Comparison of ENCODE assay signal across 11 mouse cellular contexts in genomic region chr1:180357893-180358331, GRCm38 (mm10). TPM values are rescaled to one million over a fixed set of nuclear protein-coding genes. Genes with fewer than 3 reads are reported as not detected.
DNase-seq lines count a peak whose midpoint lies in the region; ATAC-seq and TF ChIP-seq lines count a peak whose summit lies in the region.
"Had no signal": no experiment of that assay in that cellular context is flagged by ENCODE, and none has a peak within 500 bp of the region (broad histone marks: within the 10 kb centered on the region; RNA-seq: fewer than 3 reads in every experiment).

No protein-coding gene starts in this region.

- no peak overlapping the region for H3K4me2 ChIP-seq in intestine, embryonic 15.5 days (replicated peaks)
- no peak overlapping the region for H3K4me2 ChIP-seq in intestine, postnatal 0 days (replicated peaks; ENCODE audit: low read depth)
- no peak overlapping the region for H3K4me2 ChIP-seq in stomach, postnatal 0 days (replicated peaks; ENCODE audit: low read depth)
- H3K4me2 ChIP-seq: lung, embryonic 15.5 days had no signal

- TF ChIP-seq CTCF in gastrocnemius, adult 2 months (IDR thresholded peaks at IDR 0.05): no peak
- no peak for TF ChIP-seq CTCF in intestine, postnatal 0 days (IDR thresholded peaks at IDR 0.05; ENCODE audit: low read depth)
- no peak for TF ChIP-seq CTCF in stomach, postnatal 0 days (IDR thresholded peaks at IDR 0.05; ENCODE audit: low read depth)

- no peak for TF ChIP-seq EP300 in stomach, postnatal 0 days (optimal IDR thresholded peaks at IDR 0.05)

- H3K4me3 ChIP-seq in gastrocnemius, adult 2 months: no peak overlapping the region
- no peak overlapping the region for H3K4me3 ChIP-seq in intestine, embryonic 15.5 days (replicated peaks)
- no peak overlapping the region for H3K4me3 ChIP-seq in intestine, postnatal 0 days (ENCODE audit: low read depth, low read length)
- H3K4me3 ChIP-seq in brown adipose tissue, adult 24 weeks (ENCODE audit: insufficient read depth, low read depth, low read length): no peak overlapping the region
- no peak overlapping the region for H3K4me3 ChIP-seq in stomach, postnatal 0 days (ENCODE audit: low read depth, low read length)
- H3K4me3 ChIP-seq: lung, embryonic 15.5 days had no signal

- H3K27me3 ChIP-seq in intestine, embryonic 15.5 days (replicated peaks): no peaks in the 10 kb centered on the region
- H3K27me3 ChIP-seq in intestine, postnatal 0 days (replicated peaks; ENCODE audit: control insufficient read depth, insufficient read depth, low read length): no peaks in the 10 kb centered on the region
- no peaks in the 10 kb centered on the region for H3K27me3 ChIP-seq in stomach, postnatal 0 days (ENCODE audit: control insufficient read depth, insufficient read depth, low read length)
- H3K27me3 ChIP-seq: lung, embryonic 15.5 days had no signal

- peaks cover 23% of the 10 kb centered on the region for H3K4me1 ChIP-seq in intestine, embryonic 15.5 days (replicated peaks)
- H3K4me1 ChIP-seq in intestine, postnatal 0 days (replicated peaks; ENCODE audit: control insufficient read depth, insufficient read depth, low read length): no peaks in the 10 kb centered on the region
- H3K4me1 ChIP-seq in brown adipose tissue, adult 24 weeks (ENCODE audit: control insufficient read depth, insufficient read depth, insufficient read length, low read length): peaks cover 63% of the 10 kb centered on the region
- 0 out of 2 replicates have a peak, but pooled peaks cover 2% of the 10 kb centered on the region for H3K4me1 ChIP-seq in stomach, postnatal 0 days (replicated peaks; ENCODE audit: control insufficient read depth, insufficient read depth)

- intact Hi-C loops in gastrocnemius, adult 2 months (cut with DNase I): no loop called here
- intact Hi-C loops in gastrocnemius, postnatal 14 days (cut with DNase I; ENCODE audit: low total_unique reads): no loop called here

- DNase-seq in gastrocnemius, adult 2 months: no peak
- DNase-seq in gastrocnemius, postnatal 14 days: no peak
- DNase-seq in large intestine, adult 2 months (ENCODE audit: low read depth, low spot score): peak; percentile 19
- no peak for DNase-seq in stomach, postnatal 0 days (ENCODE audit: low spot score)
- no peak for DNase-seq in spleen, postnatal 10 days (ENCODE audit: low spot score in 2 of 2)
- DNase-seq: B cell, adult 2 months had no signal

- no peaks in the 10 kb centered on the region for H3K9me3 ChIP-seq in intestine, embryonic 15.5 days
- no peaks in the 10 kb centered on the region for H3K9me3 ChIP-seq in intestine, postnatal 0 days (ENCODE audit: control insufficient read depth)
- no peaks in the 10 kb centered on the region for H3K9me3 ChIP-seq in stomach, postnatal 0 days (ENCODE audit: control insufficient read depth, low read length)
- H3K9me3 ChIP-seq: lung, embryonic 15.5 days had no signal

- no peak overlapping the region for H3K9ac ChIP-seq in intestine, embryonic 15.5 days
- H3K9ac ChIP-seq in intestine, postnatal 0 days (ENCODE audit: low read depth, low read length): no peak overlapping the region
- H3K9ac ChIP-seq in stomach, postnatal 0 days (ENCODE audit: low read length): no peak overlapping the region
- H3K9ac ChIP-seq: lung, embryonic 15.5 days had no signal

- H3K27ac ChIP-seq in gastrocnemius, adult 2 months: peak overlapping the region; percentile 67
- H3K27ac ChIP-seq in intestine, embryonic 15.5 days: peak overlapping the region; percentile 32; the same call in 1 of the 2 replicates
- H3K27ac ChIP-seq in intestine, postnatal 0 days (ENCODE audit: low read depth, low read length): no peak overlapping the region
- peak overlapping the region; percentile 75 for H3K27ac ChIP-seq in brown adipose tissue, adult 24 weeks (replicated peaks; ENCODE audit: low read depth, low read length)
- H3K27ac ChIP-seq in stomach, postnatal 0 days (replicated peaks): no peak overlapping the region
- H3K27ac ChIP-seq: lung, embryonic 15.5 days had no signal

- ATAC-seq in intestine, embryonic 15.5 days: 0 out of 2 replicates have a peak, but pooled peaks have one; percentile 20
- no peak for ATAC-seq in intestine, postnatal 0 days
- ATAC-seq in stomach, postnatal 0 days (ENCODE audit: low FRiP score, low TSS enrichment): no peak
- ATAC-seq: midbrain, embryonic 16.5 days had no signal

- H3K36me3 ChIP-seq in intestine, embryonic 15.5 days: no peaks in the 10 kb centered on the region
- no peaks in the 10 kb centered on the region for H3K36me3 ChIP-seq in intestine, postnatal 0 days (ENCODE audit: control insufficient read depth, insufficient read depth)
- H3K36me3 ChIP-seq in stomach, postnatal 0 days (ENCODE audit: control insufficient read depth, insufficient read depth, low read length): no peaks in the 10 kb centered on the region
- H3K36me3 ChIP-seq: lung, embryonic 15.5 days had no signal

- WGBS in intestine, embryonic 15.5 days: 55% methylated on average over 7 of the region's 7 CpGs
- WGBS in intestine, postnatal 0 days: 43% methylated on average over 7 of the region's 7 CpGs
- WGBS in large intestine, adult 2 months: 28% methylated on average over 7 of the region's 7 CpGs
- 44% methylated on average over 7 of the region's 7 CpGs for WGBS in stomach, postnatal 0 days

RNA-seq across cellular contexts. Expression of gene Itpkb, which starts 27.6 kb away (rescaled TPM):
- 10 to 100 TPM; 14.7 to 22.7 TPM for total RNA-seq in gastrocnemius, adult 2 months (2021)
- 10 to 100 TPM; 27.6 to 28.6 TPM for total RNA-seq in gastrocnemius, postnatal 14 days (2021)
- 6.9 and 8.2 TPM in 2 replicates for polyA plus RNA-seq in intestine, embryonic 15.5 days (2015; fragmentation: Nextera tagmentation; extraction: Ambion mirVana)
- polyA plus RNA-seq in intestine, postnatal 0 days (2015; fragmentation: Nextera tagmentation; extraction: Ambion mirVana): 2.3 and 3.4 TPM in 2 replicates
- polyA plus RNA-seq in brown adipose tissue, adult 24 weeks (2012; ENCODE audit: insufficient read depth, insufficient read length, missing spikeins): 15.8 and 21.6 TPM in 2 replicates
- polyA plus RNA-seq in large intestine, adult 2 months (2012; rRNA removed): 6.3 and 6.6 TPM in 2 replicates
- 3.7 and 4.0 TPM in 2 replicates for polyA plus RNA-seq in stomach, postnatal 0 days (2015; fragmentation: Nextera tagmentation; extraction: Ambion mirVana)

Comparison
In these comparisons a context has a peak if more than half of its experiments do, and no peak if none do; other contexts are left out.
1. H3K27ac ChIP-seq: peak in gastrocnemius, adult 2 months (single experiment), intestine, embryonic 15.5 days (single experiment) and brown adipose tissue, adult 24 weeks (single experiment); none in intestine, postnatal 0 days (single experiment) and stomach, postnatal 0 days (single experiment).